Mouse (Mus musculus) stomach, adult 2 months (tissue): ENCODE measurements around the gene Lonp1. TPM values are rescaled to one million over a fixed set of nuclear protein-coding genes. Genes with fewer than 3 reads are reported as not detected.

Experiments
- polyA plus RNA-seq: library from polyadenylated mRNA; depleted of rRNA; stranded (reverse); fragments of >200 nt; gene quantifications from 2 replicates; pipeline ENCODE4 v1.2.3, GENCODE M21; 2012; rRNA removed

Gene Lonp1
- 30.8 and 35.7 TPM in 2 replicates for polyA plus RNA-seq

GRCm38 (mm10) chr17:56626754-56627470 lies at the start of gene Lonp1:
Lonp1 (minus strand) TSS chr17:56626887.

GRCm38 (mm10) chr17:56672941-56673646 lies 46.4 kb upstream of the Lonp1 start, which contains the start of gene Ranbp3:
Ranbp3 (plus strand) TSS chr17:56673294.

GRCm38 (mm10) chr17:56627530-56628277 lies 1.0 kb upstream of the Lonp1 start, which contains the start of gene Catsperd:
Catsperd (plus strand) TSS chr17:56628143.

GRCm38 (mm10) chr17:56613236-56613844 lies 13.3 kb downstream of the Lonp1 start, which contains the start of gene Rpl36:
Rpl36 (plus strand) TSS chr17:56613416.

GRCm38 (mm10) chr17:56609452-56610171 lies 17.1 kb downstream of the Lonp1 start, which contains the start of gene 2410015M20Rik:
2410015M20Rik (minus strand) TSS chr17:56609771.

GRCm38 (mm10) chr17:56584257-56585130 lies 42.2 kb downstream of the Lonp1 start, which contains the start of the genes Safb2 and Safb:
Safb2 (minus strand) TSS chr17:56584585.
Safb (plus strand) TSS chr17:56584825.

Other genes starting within 250 kb of the Lonp1 start
- gene Ptprs, start 150.4 kb downstream of the Lonp1 start, polyA plus RNA-seq: 51.4 and 69.9 TPM in 2 replicates
- gene Znrf4, start 114.5 kb downstream of the Lonp1 start, polyA plus RNA-seq: not detected in 2 replicates
- gene Gm20219, start 72.5 kb downstream of the Lonp1 start, polyA plus RNA-seq: 18.8 and 19.0 TPM in 2 replicates
- 39.6 and 58.7 TPM in 2 replicates for gene Safb2, start 42.3 kb downstream of the Lonp1 start, polyA plus RNA-seq
- gene Safb, start 42.1 kb downstream of the Lonp1 start, polyA plus RNA-seq: 42.0 and 56.8 TPM in 2 replicates
- 65.1 and 76.9 TPM in 2 replicates for gene 2410015M20Rik, start 17.1 kb downstream of the Lonp1 start, polyA plus RNA-seq
- gene Rpl36, start 13.5 kb downstream of the Lonp1 start, polyA plus RNA-seq: 923 and 1,272 TPM in 2 replicates
- gene Catsperd, start 1.3 kb upstream of the Lonp1 start, polyA plus RNA-seq: 0.05 and 0.08 TPM in 2 replicates
- gene Ranbp3, start 46.4 kb upstream of the Lonp1 start, polyA plus RNA-seq: 41.3 and 41.5 TPM in 2 replicates
- 612 and 926 TPM in 2 replicates for gene Ndufa11, start 90.9 kb upstream of the Lonp1 start, polyA plus RNA-seq
- 12.7 and 17.2 TPM in 2 replicates for gene Vmac, start 91.1 kb upstream of the Lonp1 start, polyA plus RNA-seq
- gene Nrtn, start 130.6 kb upstream of the Lonp1 start, polyA plus RNA-seq: 61.1 and 186 TPM in 2 replicates
- gene Dus3l, start 137.9 kb upstream of the Lonp1 start, polyA plus RNA-seq: 42.5 and 43.8 TPM in 2 replicates
- 2.9 and 3.5 TPM in 2 replicates for gene Prr22, start 143.4 kb upstream of the Lonp1 start, polyA plus RNA-seq
- 10.5 and 10.9 TPM in 2 replicates for gene Rfx2, start 204.1 kb upstream of the Lonp1 start, polyA plus RNA-seq
- gene Acsbg2, start 247.6 kb upstream of the Lonp1 start, polyA plus RNA-seq: not detected in 2 replicates
- 0.18 and 0.25 TPM in 2 replicates for gene 1700061G19Rik, start 248.6 kb upstream of the Lonp1 start, polyA plus RNA-seq